Mouse (Mus musculus): ENCODE results near the gene Padi6.

- TF ChIP-seq GATA1 (IDR thresholded peaks at IDR 0.05; ENCODE audit: low read length) (no peak), TAL1 (IDR thresholded peaks at IDR 0.05; ENCODE audit: low read length) (no peak)
These were observed 54.2 kb downstream of the Padi6 start for GRCm38 (mm10) chr4:140688044-140688825.

Measured in erythroblast, embryonic 14.5 days (primary cell).